Mouse (Mus musculus) embryonic fibroblast, embryonic 13.5 days (primary cell): ENCODE measurements around the gene Cpxm1. TPM values are rescaled to one million over a fixed set of nuclear protein-coding genes. Genes with fewer than 3 reads are reported as not detected.

Experiments used
- H3K27ac ChIP-seq: 2 replicates; pipeline ENCODE4 v1.5.1; 2012; ENCODE audit warnings: low read length, control low read depth, inconsistent platforms; ENCODE audit not compliant: insufficient read depth
- H3K4me1 ChIP-seq: 2 replicates; pipeline ENCODE4 v1.6.1; 2011; ENCODE audit warnings: low read length; ENCODE audit not compliant: control insufficient read depth, insufficient read depth
- H3K4me3 ChIP-seq: 2 replicates; pipeline ENCODE4 v1.5.1; 2011; ENCODE audit warnings: mild to moderate bottlenecking, control low read depth, low read length; ENCODE audit not compliant: insufficient read depth
- CTCF ChIP-seq: IDR thresholded peaks from 2 replicates; pipeline ENCODE4 v1.5.1; 2011; ENCODE audit warnings: mild to moderate bottlenecking, control low read depth, low read length, moderate library complexity, borderline replicate concordance; ENCODE audit not compliant: insufficient read depth
- POLR2A ChIP-seq: IDR thresholded peaks from 2 replicates; pipeline ENCODE4 v1.6.1; 2011; ENCODE audit warnings: low read depth, mild to moderate bottlenecking, control low read depth, low read length, moderate library complexity
- polyA plus RNA-seq: library from polyadenylated mRNA; stranded (reverse); fragments of >200 nt; gene quantifications from 2 replicates; pipeline ENCODE4 v1.2.4, GENCODE M21; 2011; ENCODE audit warnings: low read depth; ENCODE audit not compliant: missing spikeins, insufficient read length

Gene Cpxm1
- polyA plus RNA-seq, 1 experiment: 54.4 TPM

GRCm38 (mm10) chr2:130424126-130424853, 26.9 kb upstream of the Cpxm1 start, which contains the start of the genes Vps16 and Pced1a:
Gene Vps16, plus strand, starts transcription at chr2:130424339.
Gene Pced1a, minus strand, starts transcription at chr2:130424701.
- TF ChIP-seq CTCF: no peak
- peak; percentile 70 for TF ChIP-seq POLR2A

GRCm38 (mm10) chr2:130423397-130424125, 26.2 kb upstream of the Cpxm1 start:
- Histone ChIP-seq H3K27ac (peak overlapping the region; percentile 49), H3K4me1 (peaks cover 2% of the 10 kb centered on the region; the same call in 1 of the 2 replicates), H3K4me3 (peak overlapping the region; percentile 71)
- TF ChIP-seq POLR2A (no peak; the same call in 1 of the 2 replicates), CTCF (no peak)

More at GRCm38 (mm10) chr2:130424126-130424853, 26.9 kb upstream of the Cpxm1 start, which contains the start of the genes Vps16 and Pced1a:
- H3K4me3 ChIP-seq: peak within 1 kb of the TSS; percentile 71
- H3K4me1 ChIP-seq: peaks cover 2% of the 10 kb centered on the region; the same call in 1 of the 2 replicates
- H3K27ac ChIP-seq: peak within 1 kb of the TSS; percentile 63

GRCm38 (mm10) chr2:130421781-130422620, 24.6 kb upstream of the Cpxm1 start:
- no peak overlapping the region for H3K4me3 ChIP-seq
- no peak overlapping the region for H3K27ac ChIP-seq
- TF ChIP-seq POLR2A: no peak
- no peak for TF ChIP-seq CTCF
- H3K4me1 ChIP-seq: no peaks in the 10 kb centered on the region; the same call in 1 of the 2 replicates

- TF ChIP-seq CTCF (no peak), POLR2A (no peak)
- H3K27ac ChIP-seq: no peak overlapping the region
- H3K4me1 ChIP-seq: peaks cover 4% of the 10 kb centered on the region; the same call in 1 of the 2 replicates
- H3K4me3 ChIP-seq: no peak overlapping the region
These were observed 16.9 kb upstream of the Cpxm1 start for GRCm38 (mm10) chr2:130414094-130414856.

GRCm38 (mm10) chr2:130412775-130413174, 15.4 kb upstream of the Cpxm1 start:
- Histone ChIP-seq H3K4me3 (no peak overlapping the region), H3K4me1 (peaks cover 4% of the 10 kb centered on the region; the same call in 1 of the 2 replicates), H3K27ac (peak overlapping the region; percentile 78)
- TF ChIP-seq POLR2A (no peak), CTCF (no peak)

GRCm38 (mm10) chr2:130411558-130412495, 14.5 kb upstream of the Cpxm1 start:
- H3K4me1 ChIP-seq: peaks cover 4% of the 10 kb centered on the region; the same call in 1 of the 2 replicates
- peak overlapping the region; percentile 96 for H3K27ac ChIP-seq
- H3K4me3 ChIP-seq: no peak overlapping the region
- TF ChIP-seq POLR2A: no peak
- TF ChIP-seq CTCF: peak; percentile 66

GRCm38 (mm10) chr2:130408194-130408593, 10.8 kb upstream of the Cpxm1 start:
- TF ChIP-seq POLR2A (no peak), CTCF (no peak)
- peaks cover 4% of the 10 kb centered on the region; the same call in 1 of the 2 replicates for H3K4me1 ChIP-seq
- no peak overlapping the region for H3K4me3 ChIP-seq
- H3K27ac ChIP-seq: no peak overlapping the region

GRCm38 (mm10) chr2:130406178-130406577, 8.8 kb upstream of the Cpxm1 start, which contains the start of gene Tmem239:
Gene Tmem239, plus strand, starts transcription at chr2:130406478.
- Histone ChIP-seq H3K4me3 (no peak within 1 kb of the TSS), H3K4me1 (peaks cover under 1% of the 10 kb centered on the region; the same call in 1 of the 2 replicates), H3K27ac (no peak within 1 kb of the TSS)
- TF ChIP-seq CTCF: no peak
- no peak for TF ChIP-seq POLR2A
